Mouse (Mus musculus) neural tube, embryonic 11.5 days (tissue): ENCODE results near the gene Snx30. TPM values are rescaled to one million over a fixed set of nuclear protein-coding genes. Genes with fewer than 3 reads are reported as not detected.
A peak's percentile ranks its signal among the peaks of the same experiment; 100 is the strongest.

Experiments
- ATAC-seq: fragments of 200-750 bp; cut with Nextera tagmentation; 2 replicates; pipeline ENCODE4 v1.8.0; 2017; ENCODE audit warnings: moderate number of reproducible peaks, mild to moderate bottlenecking, moderate TSS enrichment, moderate library complexity; ENCODE audit not compliant: insufficient read depth, low FRiP score, low TSS enrichment
- DNase-seq: peaks from one replicate; pipeline ENCODE4 v3.0.0-alpha.2; 2015; ENCODE audit warnings: low spot score
- H3K27ac ChIP-seq: fragments of 300-500 bp; sonication (generic); 2 replicates; pipeline ENCODE4 v1.5.1; 2014; ENCODE audit warnings: low read depth, mild to moderate bottlenecking, low read length
- H3K27me3 ChIP-seq: fragments of 300-500 bp; sonication (generic); 2 replicates; pipeline ENCODE4 v1.6.1; 2014; ENCODE audit warnings: mild to moderate bottlenecking, low read length, mixed read lengths; ENCODE audit not compliant: control insufficient read depth, insufficient read depth
- H3K36me3 ChIP-seq: fragments of 300-500 bp; sonication (generic); 2 replicates; pipeline ENCODE4 v1.6.1; 2014; ENCODE audit warnings: mild to moderate bottlenecking, low read length, moderate library complexity, mixed read lengths; ENCODE audit not compliant: control insufficient read depth, insufficient read depth
- H3K4me1 ChIP-seq: fragments of 300-500 bp; sonication (generic); 2 replicates; pipeline ENCODE4 v1.6.1; 2014; ENCODE audit warnings: low read length, mixed read lengths; ENCODE audit not compliant: control insufficient read depth, insufficient read depth
- H3K4me2 ChIP-seq: fragments of 300-500 bp; sonication (generic); 2 replicates; pipeline ENCODE4 v1.6.1; 2014; ENCODE audit warnings: low read depth, mild to moderate bottlenecking, moderate library complexity
- H3K4me3 ChIP-seq: fragments of 300-500 bp; sonication (generic); 2 replicates; pipeline ENCODE4 v1.5.1; 2014; ENCODE audit warnings: low read depth, low read length
- H3K9ac ChIP-seq: fragments of 300-500 bp; sonication (generic); 2 replicates; pipeline ENCODE4 v1.6.1; 2014; ENCODE audit warnings: mild to moderate bottlenecking, low read length
- H3K9me3 ChIP-seq: fragments of 300-500 bp; sonication (generic); 2 replicates; pipeline ENCODE4 v1.6.1; 2016; ENCODE audit warnings: low read length; ENCODE audit not compliant: control insufficient read depth
- WGBS: fragments of 180-500 bp; shearing (Covaris S2); extraction: QIAGEN DNeasy Blood & Tissue Kit; methylation state at CpG from one replicate; pipeline ENCODE4 v1.1.7; 2014; 5-methylcytosine and 5-hydroxymethylcytosine counted together
- polyA plus RNA-seq: library from polyadenylated mRNA; unstranded; fragments of >200 nt; fragmentation: Nextera tagmentation; extraction: Ambion mirVana; gene quantifications from 2 replicates; pipeline ENCODE4 v1.2.1, GENCODE M21; 2014

Snx30 gene
- polyA plus RNA-seq, 1 experiment from 2014 or later: 10.6 TPM

- Histone ChIP-seq H3K9me3 (no peaks in the 10 kb centered on the region), H3K36me3 (no peaks in the 10 kb centered on the region; the same call in 1 of the 2 replicates), H3K4me2 (no peak overlapping the region), H3K4me1 (no peaks in the 10 kb centered on the region), H3K27me3 (no peaks in the 10 kb centered on the region), H3K4me3 (no peak overlapping the region), H3K9ac (no peak overlapping the region), H3K27ac (no peak overlapping the region)
- DNase-seq: no peak
- no peak for ATAC-seq
- 74% methylated on average over 6 of the region's 6 CpGs for WGBS
Observed at GRCm38 (mm10) chr4:59902547-59902946, 96.9 kb downstream of the Snx30 start.

GRCm38 (mm10) chr4:59907092-59907491 is 101.5 kb downstream of the Snx30 start:
- H3K9ac ChIP-seq: no peak overlapping the region
- no peaks in the 10 kb centered on the region for H3K9me3 ChIP-seq
- no peaks in the 10 kb centered on the region for H3K27me3 ChIP-seq
- no peaks in the 10 kb centered on the region for H3K4me1 ChIP-seq
- no peak overlapping the region for H3K4me2 ChIP-seq
- DNase-seq (no peak), ATAC-seq (no peak)
- H3K27ac ChIP-seq: no peak overlapping the region
- H3K4me3 ChIP-seq: no peak overlapping the region
- 84% methylated on average over 6 of the region's 6 CpGs for WGBS
- H3K36me3 ChIP-seq: no peaks in the 10 kb centered on the region

- ATAC-seq: no peak
- H3K4me3 ChIP-seq: no peak overlapping the region
Observed at GRCm38 (mm10) chr4:59907657-59908230, 102.1 kb downstream of the Snx30 start.

GRCm38 (mm10) chr4:59908785-59909184 is 103.1 kb downstream of the Snx30 start:
- no peak overlapping the region for H3K4me2 ChIP-seq
- H3K36me3 ChIP-seq: no peaks in the 10 kb centered on the region
- H3K27me3 ChIP-seq: no peaks in the 10 kb centered on the region
- no peaks in the 10 kb centered on the region for H3K9me3 ChIP-seq
- ATAC-seq: no peak
- no peak overlapping the region for H3K9ac ChIP-seq
- 94% methylated on average over 2 of the region's 2 CpGs for WGBS
- no peak for DNase-seq
- no peak overlapping the region for H3K4me3 ChIP-seq
- H3K4me1 ChIP-seq: no peaks in the 10 kb centered on the region
- no peak overlapping the region for H3K27ac ChIP-seq

More at GRCm38 (mm10) chr4:59907657-59908230, 102.1 kb downstream of the Snx30 start:
- H3K27ac ChIP-seq: no peak overlapping the region
- H3K27me3 ChIP-seq: no peaks in the 10 kb centered on the region
- WGBS: 51% methylated on average over 10 of the region's 10 CpGs
- H3K36me3 ChIP-seq: no peaks in the 10 kb centered on the region
- no peak for DNase-seq
- no peaks in the 10 kb centered on the region for H3K4me1 ChIP-seq
- H3K9ac ChIP-seq: no peak overlapping the region
- H3K4me2 ChIP-seq: no peak overlapping the region
- H3K9me3 ChIP-seq: no peaks in the 10 kb centered on the region

GRCm38 (mm10) chr4:59914608-59915403 is 109.2 kb downstream of the Snx30 start, which contains the start of gene Slc46a2:
TSS of gene Slc46a2 (minus strand) at chr4:59915056.
- H3K4me3 ChIP-seq: no peak within 1 kb of the TSS
- H3K27me3 ChIP-seq: peaks cover 6% of the 10 kb centered on the region; the same call in 1 of the 2 replicates
- no peaks in the 10 kb centered on the region for H3K9me3 ChIP-seq
- H3K27ac ChIP-seq: no peak within 1 kb of the TSS
- no peak within 1 kb of the TSS for H3K9ac ChIP-seq
- no peak within 1 kb of the TSS for H3K4me2 ChIP-seq
- no peaks in the 10 kb centered on the region for H3K36me3 ChIP-seq
- no peak for ATAC-seq
- H3K4me1 ChIP-seq: no peaks in the 10 kb centered on the region
- no peak for DNase-seq
- WGBS: 22% methylated on average over 22 of the region's 22 CpGs

GRCm38 (mm10) chr4:59917966-59918365 is 112.3 kb downstream of the Snx30 start:
- no peak overlapping the region for H3K4me2 ChIP-seq
- H3K4me1 ChIP-seq: no peaks in the 10 kb centered on the region
- H3K36me3 ChIP-seq: no peaks in the 10 kb centered on the region
- H3K9me3 ChIP-seq: no peaks in the 10 kb centered on the region
- DNase-seq (no peak), ATAC-seq (no peak)
- WGBS: 94% methylated on average over 3 of the region's 3 CpGs
- no peak overlapping the region for H3K9ac ChIP-seq
- H3K4me3 ChIP-seq: no peak overlapping the region
- H3K27me3 ChIP-seq: peaks cover 6% of the 10 kb centered on the region; the same call in 1 of the 2 replicates
- no peak overlapping the region for H3K27ac ChIP-seq

- H3K4me1 ChIP-seq: no peaks in the 10 kb centered on the region
- ATAC-seq (no peak), DNase-seq (no peak)
- H3K36me3 ChIP-seq: no peaks in the 10 kb centered on the region
- H3K4me2 ChIP-seq: no peak overlapping the region
- H3K27me3 ChIP-seq: no peaks in the 10 kb centered on the region
- H3K9me3 ChIP-seq: no peaks in the 10 kb centered on the region
- H3K9ac ChIP-seq: no peak overlapping the region
- WGBS: 85% methylated on average over 9 of the region's 9 CpGs
- no peak overlapping the region for H3K27ac ChIP-seq
- H3K4me3 ChIP-seq: no peak overlapping the region
Observed at GRCm38 (mm10) chr4:59925082-59925481, 119.4 kb downstream of the Snx30 start.

GRCm38 (mm10) chr4:59927666-59928065 is 122.0 kb downstream of the Snx30 start:
- H3K4me1 ChIP-seq: no peaks in the 10 kb centered on the region
- no peaks in the 10 kb centered on the region for H3K9me3 ChIP-seq
- no peak overlapping the region for H3K4me3 ChIP-seq
- H3K9ac ChIP-seq: no peak overlapping the region
- DNase-seq (no peak), ATAC-seq (0 out of 2 replicates have a peak, but pooled peaks have one; percentile 27)
- 68% methylated on average over 3 of the region's 3 CpGs for WGBS
- H3K4me2 ChIP-seq: no peak overlapping the region
- no peaks in the 10 kb centered on the region for H3K36me3 ChIP-seq
- no peak overlapping the region for H3K27ac ChIP-seq
- H3K27me3 ChIP-seq: no peaks in the 10 kb centered on the region

- 26% methylated on average over 6 of the region's 6 CpGs for WGBS
- no peaks in the 10 kb centered on the region for H3K36me3 ChIP-seq
- ATAC-seq: 0 out of 2 replicates have a peak, but pooled peaks have one; percentile 14
Observed at GRCm38 (mm10) chr4:59928347-59928746, 122.7 kb downstream of the Snx30 start.

More at GRCm38 (mm10) chr4:59928347-59928746, 122.7 kb downstream of the Snx30 start:
- H3K4me3 ChIP-seq: no peak overlapping the region
- H3K27ac ChIP-seq: no peak overlapping the region
- H3K4me2 ChIP-seq: no peak overlapping the region
- no peak overlapping the region for H3K9ac ChIP-seq
- DNase-seq: peak; percentile 50
- H3K9me3 ChIP-seq: no peaks in the 10 kb centered on the region
- H3K27me3 ChIP-seq: no peaks in the 10 kb centered on the region
- H3K4me1 ChIP-seq: no peaks in the 10 kb centered on the region
